Mouse (Mus musculus): Measurements from ENCODE around the gene Hunk. TPM values are rescaled to one million over a fixed set of nuclear protein-coding genes. Genes with fewer than 3 reads are reported as not detected.

Gene Hunk
- polyA plus RNA-seq, 1 experiment, result 0.37 TPM

- TF ChIP-seq REST (IDR thresholded peaks at IDR 0.05; ENCODE audit: insufficient read depth, insufficient read length), result no peak
- H3K79me2 ChIP-seq (ENCODE audit: control insufficient read depth, insufficient read depth), result no peaks in the 10 kb centered on the region
- no peaks in the 10 kb centered on the region for H3K27me3 ChIP-seq (ENCODE audit: control insufficient read depth, insufficient read depth, insufficient read length)
- H3K4me2 ChIP-seq (ENCODE audit: low read depth), result no peak overlapping the region
- H3K36me3 ChIP-seq (ENCODE audit: control insufficient read depth, insufficient read depth), result no peaks in the 10 kb centered on the region
- H3K4me3 ChIP-seq, result no peak overlapping the region
- no peak overlapping the region for H3ac ChIP-seq (ENCODE audit: control insufficient read depth, insufficient read length)
Observed at GRCm38 (mm10) chr16:90405599-90405998, 19.8 kb downstream of the Hunk start.

- H3K4me3 ChIP-seq, result no peak overlapping the region
- no peaks in the 10 kb centered on the region for H3K27me3 ChIP-seq (ENCODE audit: control insufficient read depth, insufficient read depth, insufficient read length)
- H3K36me3 ChIP-seq (ENCODE audit: control insufficient read depth, insufficient read depth), result no peaks in the 10 kb centered on the region
- H3K4me2 ChIP-seq (ENCODE audit: low read depth), result peak overlapping the region; percentile 69
- H3K79me2 ChIP-seq (ENCODE audit: control insufficient read depth, insufficient read depth), result no peaks in the 10 kb centered on the region
- no peak for TF ChIP-seq TCF3 (IDR thresholded peaks at IDR 0.05; ENCODE audit: insufficient read length, low read depth)
- peak in 2 of 3 experiments; percentile 62 to 79 for TF ChIP-seq MYOD1 (IDR thresholded peaks at IDR 0.05; ENCODE audit: control insufficient read depth in 1 of 3, insufficient read length in 2 of 3, low read depth in 2 of 3)
- H3ac ChIP-seq (ENCODE audit: control insufficient read depth, insufficient read length), result no peak overlapping the region
Observed at GRCm38 (mm10) chr16:90407541-90408289, 21.9 kb downstream of the Hunk start.

- Histone ChIP-seq H3K79me2 (ENCODE audit: control insufficient read depth, insufficient read depth) (no peaks in the 10 kb centered on the region), H3K27me3 (ENCODE audit: control insufficient read depth, insufficient read depth, insufficient read length) (no peaks in the 10 kb centered on the region), H3ac (ENCODE audit: control insufficient read depth, insufficient read length) (no peak overlapping the region), H3K4me3 (no peak overlapping the region), H3K36me3 (ENCODE audit: control insufficient read depth, insufficient read depth) (no peaks in the 10 kb centered on the region), H3K4me2 (ENCODE audit: low read depth) (no peak overlapping the region)
- TF ChIP-seq TCF3 (IDR thresholded peaks at IDR 0.05; ENCODE audit: insufficient read length, low read depth) (no peak), MYOD1 (IDR thresholded peaks at IDR 0.05; ENCODE audit: control insufficient read depth in 1 of 3, insufficient read length in 2 of 3, low read depth in 2 of 3) (no peak), CEBPB (IDR thresholded peaks at IDR 0.05; ENCODE audit: insufficient read depth, poor library complexity, severe bottlenecking) (no peak), SRF (IDR thresholded peaks at IDR 0.05; ENCODE audit: control insufficient read depth, insufficient read length, low read depth) (no peak)
Observed at GRCm38 (mm10) chr16:90412096-90413082, 26.6 kb downstream of the Hunk start.

GRCm38 (mm10) chr16:90416621-90417020 lies 30.8 kb downstream of the Hunk start:
- TF ChIP-seq POLR2A (IDR thresholded peaks at IDR 0.05; ENCODE audit: insufficient read length, low read depth) (no peak), USF1 (IDR thresholded peaks at IDR 0.05; ENCODE audit: low read depth) (no peak), E2F4 (IDR thresholded peaks at IDR 0.05; ENCODE audit: insufficient read depth) (no peak), TCF3 (IDR thresholded peaks at IDR 0.05; ENCODE audit: insufficient read length, low read depth) (no peak), TCF12 (IDR thresholded peaks at IDR 0.05; ENCODE audit: insufficient read depth, poor library complexity, severe bottlenecking) (no peak), REST (IDR thresholded peaks at IDR 0.05; ENCODE audit: insufficient read depth, insufficient read length) (no peak)
- no peak overlapping the region for H3K4me3 ChIP-seq
- H3K4me2 ChIP-seq (ENCODE audit: low read depth), result no peak overlapping the region
- H3K27me3 ChIP-seq (ENCODE audit: control insufficient read depth, insufficient read depth, insufficient read length), result no peaks in the 10 kb centered on the region
- H3ac ChIP-seq (ENCODE audit: control insufficient read depth, insufficient read length), result no peak overlapping the region
- H3K79me2 ChIP-seq (ENCODE audit: control insufficient read depth, insufficient read depth), result no peaks in the 10 kb centered on the region
- H3K36me3 ChIP-seq (ENCODE audit: control insufficient read depth, insufficient read depth), result no peaks in the 10 kb centered on the region

- H3K27me3 ChIP-seq (ENCODE audit: control insufficient read depth, insufficient read depth, insufficient read length), result no peaks in the 10 kb centered on the region
- no peak overlapping the region for H3K4me2 ChIP-seq (ENCODE audit: low read depth)
- H3K79me2 ChIP-seq (ENCODE audit: control insufficient read depth, insufficient read depth), result no peaks in the 10 kb centered on the region
- H3K4me3 ChIP-seq, result no peak overlapping the region
- no peaks in the 10 kb centered on the region for H3K36me3 ChIP-seq (ENCODE audit: control insufficient read depth, insufficient read depth)
- TF ChIP-seq REST (IDR thresholded peaks at IDR 0.05; ENCODE audit: insufficient read depth, insufficient read length) (no peak), TCF12 (IDR thresholded peaks at IDR 0.05; ENCODE audit: insufficient read depth, poor library complexity, severe bottlenecking) (no peak), MYOD1 (IDR thresholded peaks at IDR 0.05; ENCODE audit: control insufficient read depth in 1 of 3, insufficient read length in 2 of 3, low read depth in 2 of 3) (no peak), MYOG (IDR thresholded peaks at IDR 0.05; ENCODE audit: control insufficient read depth in 1 of 3, insufficient read depth in 1 of 3, insufficient read length in 2 of 3, low read depth in 2 of 3) (no peak), USF1 (IDR thresholded peaks at IDR 0.05; ENCODE audit: low read depth) (no peak), POLR2AphosphoS2 (IDR thresholded peaks at IDR 0.05; ENCODE audit: insufficient read length, low read depth) (no peak), TCF3 (IDR thresholded peaks at IDR 0.05; ENCODE audit: insufficient read length, low read depth) (no peak), E2F4 (IDR thresholded peaks at IDR 0.05; ENCODE audit: insufficient read depth) (no peak)
- no peak overlapping the region for H3ac ChIP-seq (ENCODE audit: control insufficient read depth, insufficient read length)
Observed at GRCm38 (mm10) chr16:90418661-90419060, 32.8 kb downstream of the Hunk start.
